Mouse (Mus musculus): ENCODE results near the gene Hif3a. TPM values are rescaled to one million over a fixed set of nuclear protein-coding genes. Genes with fewer than 3 reads are reported as not detected.

The Hif3a gene
- total RNA-seq, 1 experiment = 2.3 TPM

DNA sequence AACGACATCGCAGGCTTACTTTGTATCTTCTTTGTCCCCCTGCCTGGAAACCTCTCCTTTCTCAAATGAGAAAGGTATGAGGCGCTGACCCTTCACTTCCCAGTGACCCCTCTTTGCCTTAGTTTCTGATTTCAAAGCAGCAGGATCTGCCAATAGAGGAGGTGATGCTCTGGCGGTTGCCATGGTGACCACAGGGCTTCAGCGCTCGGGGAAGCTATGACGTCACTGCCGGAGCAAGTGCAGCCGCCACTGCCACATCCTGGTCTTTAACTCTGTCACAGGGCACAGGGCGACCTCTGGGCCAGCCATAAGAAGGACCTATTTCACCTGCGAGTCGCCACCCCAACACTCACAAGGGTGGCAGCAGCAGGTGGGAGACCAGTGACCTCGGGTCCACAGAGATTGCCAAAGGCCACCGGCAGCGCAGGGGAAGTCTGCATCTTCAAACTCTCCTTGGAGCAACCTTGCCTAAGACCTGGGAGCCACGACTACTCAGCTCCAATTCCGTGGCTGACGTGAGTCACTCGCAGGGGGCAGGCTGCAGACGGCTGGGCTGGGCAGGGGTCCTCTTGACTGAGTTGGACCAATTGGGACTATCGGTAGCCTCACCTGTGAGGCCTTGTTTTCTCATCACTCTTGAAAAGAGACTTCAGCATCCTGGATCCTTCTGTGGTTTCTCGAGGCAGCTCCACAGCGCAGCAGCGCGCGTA is 79.2 kb downstream of the Hif3a start, which contains the start of gene Gm42372:
TSS of gene Gm42372 (plus strand) at position 228 of the 710 bp plus-strand sequence.
- Histone ChIP-seq H3K4me3 (ENCODE audit: insufficient read depth in 1 of 2, low read depth in 1 of 2, low read length in 2 of 2, poor library complexity in 1 of 2, severe bottlenecking in 1 of 2) (peak within 1 kb of the TSS; percentile 42 to 56), H3K27ac (ENCODE audit: insufficient read depth, low read depth, low read length, poor library complexity, severe bottlenecking) (no peak within 1 kb of the TSS), H3K36me3 (ENCODE audit: control insufficient read depth, insufficient read depth, low read length, poor library complexity, severe bottlenecking) (no peaks in the 10 kb centered on the region), H3K4me1 (ENCODE audit: control insufficient read depth in 2 of 2, insufficient read depth in 2 of 2, low read length in 2 of 2, poor library complexity in 1 of 2) (peaks cover 2 to 7% of the 10 kb centered on the region in 2 experiments; a peak in 2 of 4 replicates), H3K9me3 (ENCODE audit: control insufficient read depth, insufficient read depth, low read depth, low read length) (no peaks in the 10 kb centered on the region), H3K9ac (ENCODE audit: insufficient read depth, low read depth, low read length, poor library complexity, severe bottlenecking) (no peak within 1 kb of the TSS; the same call in 1 of the 2 replicates)
- peak; percentile 57 for DNase-seq (ENCODE audit: low read depth, low spot score)
- in situ Hi-C loops (cut with MboI; ENCODE audit: low sequenced_read_pairs in 2 of 2, unreplicated experiment in 2 of 2) = no loop called here
- TF ChIP-seq MAFK (IDR thresholded peaks at IDR 0.05; ENCODE audit: insufficient read depth, low read depth, low read length) (no peak), ZC3H11A (IDR thresholded peaks at IDR 0.05; ENCODE audit: borderline replicate concordance, low read depth, low read length) (no peak), ZNF384 (IDR thresholded peaks at IDR 0.05; ENCODE audit: low read depth, low read length) (no peak), CHD2 (IDR thresholded peaks at IDR 0.05; ENCODE audit: low read depth, low read length) (no peak), HCFC1 (IDR thresholded peaks at IDR 0.05; ENCODE audit: borderline replicate concordance, insufficient read depth, low read length) (no peak)

Other genes starting within 250 kb of the Hif3a start
- gene Strn4, start 246.5 kb downstream of the Hif3a start, total RNA-seq (2012; rRNA removed) = 76.0 and 105 TPM in 2 replicates
- 12.8 and 18.5 TPM in 2 replicates for gene Fkrp, start 245.7 kb downstream of the Hif3a start, total RNA-seq (2012; rRNA removed)
- gene Prkd2, start 219.5 kb downstream of the Hif3a start, total RNA-seq (2012; rRNA removed) = 5.7 and 6.9 TPM in 2 replicates
- 4.5 and 7.0 TPM in 2 replicates for gene Dact3, start 187.1 kb downstream of the Hif3a start, total RNA-seq (2012; rRNA removed)
- 0.79 and 1.0 TPM in 2 replicates for gene Gng8, start 170.6 kb downstream of the Hif3a start, total RNA-seq (2012; rRNA removed)
- gene Ptgir, start 155.9 kb downstream of the Hif3a start, total RNA-seq (2012; rRNA removed) = 0.09 and 0.26 TPM in 2 replicates
- gene Calm3, start 138.3 kb downstream of the Hif3a start, total RNA-seq (2012; rRNA removed) = 163 and 198 TPM in 2 replicates
- 0.71 and 0.85 TPM in 2 replicates for gene Pnmal2, start 117.7 kb downstream of the Hif3a start, total RNA-seq (2012; rRNA removed)
- gene Pnmal1, start 102.7 kb downstream of the Hif3a start, total RNA-seq (2012; rRNA removed) = 0.26 and 0.45 TPM in 2 replicates
- 0.13 and 0.21 TPM in 2 replicates for gene Gm42372, start 79.3 kb downstream of the Hif3a start, total RNA-seq (2012; rRNA removed)
- gene Ccdc8, start 69.7 kb downstream of the Hif3a start, total RNA-seq (2012; rRNA removed) = 2.8 and 4.1 TPM in 2 replicates
- gene Ppp5c, start 34.5 kb downstream of the Hif3a start, total RNA-seq (2012; rRNA removed) = 112 and 127 TPM in 2 replicates
- 0.26 and 0.31 TPM in 2 replicates for gene Psg16, start 11.6 kb upstream of the Hif3a start, total RNA-seq (2012; rRNA removed)
- not detected in 2 replicates for gene Ceacam3, start 87.9 kb upstream of the Hif3a start, total RNA-seq (2012; rRNA removed)
- 0.09 TPM in 1 of 2 replicates, not detected in the other for gene Psg29, start 141.1 kb upstream of the Hif3a start, total RNA-seq (2012; rRNA removed)

Measured in ES-E14 (cell line).